Mouse (Mus musculus) MEL (cell line): ENCODE results near the gene Col26a1.

Source experiments
- BHLHE40 ChIP-seq: IDR thresholded peaks from 2 replicates; pipeline ENCODE4 v1.6.1; 2012; ENCODE audit warnings: low read depth, mild to moderate bottlenecking, inconsistent platforms, low read length, improper control_type of control experiment, borderline replicate concordance
- CTCF ChIP-seq, 3 experiments: IDR thresholded peaks in 2 of 3; conservative IDR thresholded peaks in 1 of 3; 2 replicates each; pipeline ENCODE4 v1.5.1; 2011 to 2012; ENCODE audit warnings: low read length in 3 of 3, low read depth in 2 of 3, mild to moderate bottlenecking in 2 of 3, improper control_type of control experiment in 1 of 3, inconsistent platforms in 1 of 3, mixed read lengths in 1 of 3, moderate library complexity in 1 of 3; ENCODE audit not compliant: control insufficient read depth in 1 of 3, insufficient read depth in 1 of 3, poor library complexity in 1 of 3, severe bottlenecking in 1 of 3
- EP300 ChIP-seq, 2 experiments: IDR thresholded peaks; 2 replicates each; pipeline ENCODE4 v1.6.1; 2011; ENCODE audit warnings: improper control_type of control experiment in 2 of 2, low read length in 2 of 2, low read depth in 1 of 2, mild to moderate bottlenecking in 1 of 2
- JUND ChIP-seq: IDR thresholded peaks from 2 replicates; pipeline ENCODE4 v1.6.1; 2011; ENCODE audit warnings: low read depth, mild to moderate bottlenecking, improper control_type of control experiment, low read length
- MAFK ChIP-seq: IDR thresholded peaks from 2 replicates; pipeline ENCODE4 v1.6.1; 2011; ENCODE audit warnings: low read depth, mild to moderate bottlenecking, low read length, improper control_type of control experiment, borderline replicate concordance
- MYC ChIP-seq: IDR thresholded peaks from 2 replicates; pipeline ENCODE4 v1.6.1; 2011; ENCODE audit warnings: low read depth, mild to moderate bottlenecking, low read length, improper control_type of control experiment, moderate library complexity
- POLR2A ChIP-seq, 2 experiments: IDR thresholded peaks; 2 replicates each; pipeline ENCODE4 v1.6.1; 2011 to 2012; ENCODE audit warnings: low read length in 2 of 2, mild to moderate bottlenecking in 2 of 2, control low read depth in 1 of 2, improper control_type of control experiment in 1 of 2, low read depth in 1 of 2, moderate library complexity in 1 of 2; ENCODE audit not compliant: control insufficient read depth in 1 of 2, insufficient read depth in 1 of 2, poor library complexity in 1 of 2
- UBTF ChIP-seq: IDR thresholded peaks from 2 replicates; pipeline ENCODE4 v1.6.1; 2012; ENCODE audit warnings: low read depth, mild to moderate bottlenecking, inconsistent platforms, low read length, improper control_type of control experiment, moderate library complexity, borderline replicate concordance; ENCODE audit not compliant: insufficient read depth
- USF1 ChIP-seq: IDR thresholded peaks from 2 replicates; pipeline ENCODE4 v1.6.1; 2014; ENCODE audit warnings: low read depth, mild to moderate bottlenecking, inconsistent platforms, low read length, improper control_type of control experiment, moderate library complexity
- ZMIZ1 ChIP-seq: IDR thresholded peaks from 2 replicates; pipeline ENCODE4 v1.6.1; 2012; ENCODE audit warnings: low read depth, mild to moderate bottlenecking, inconsistent platforms, low read length, improper control_type of control experiment, moderate library complexity

GRCm38 (mm10) chr5:136706803-136707202 is 176.2 kb downstream of the Col26a1 start:
- TF ChIP-seq MAFK (no peak), USF1 (no peak), POLR2A (IDR thresholded peaks at IDR 0.05; ENCODE audit: control insufficient read depth in 1 of 2, insufficient read depth in 1 of 2, low read depth in 1 of 2, low read length in 2 of 2, poor library complexity in 1 of 2) (no peak), EP300 (IDR thresholded peaks at IDR 0.05; ENCODE audit: low read depth in 1 of 2, low read length in 2 of 2) (no peak), JUND (no peak), UBTF (no peak), CTCF (IDR thresholded peaks at IDR 0.05 in 2 of 3, conservative IDR thresholded peaks at IDR 0.05 in 1 of 3; ENCODE audit: control insufficient read depth in 1 of 3, insufficient read depth in 1 of 3, low read depth in 2 of 3, low read length in 3 of 3, poor library complexity in 1 of 3, severe bottlenecking in 1 of 3) (peak; percentile 59 to 90 (median 86)), BHLHE40 (0 out of 2 replicates have a peak, but pooled peaks have one; percentile 15), ZMIZ1 (no peak), MYC (no peak)
